Mouse (Mus musculus): ENCODE measurements around the gene Lhfpl3. TPM values are rescaled to one million over a fixed set of nuclear protein-coding genes. Genes with fewer than 3 reads are reported as not detected.
"Not testable (repeated sequence)": the region's sequence is repeated elsewhere in the genome, so short reads cannot be mapped to it uniquely, and the experiment has no call there.

The Lhfpl3 gene
- polyA plus RNA-seq (2016; fragmentation: Nextera tagmentation; extraction: Ambion mirVana): 0.16 and 0.46 TPM in 2 replicates

- H3K27ac ChIP-seq (replicated peaks): peak within 1 kb of the TSS; percentile 72
- under 1% methylated on average over 53 of the region's 53 CpGs for WGBS
Measured at GRCm38 (mm10) chr5:22745885-22746532, at the start of gene Lhfpl3. Gene Lhfpl3, plus strand, starts transcription at chr5:22746059.

GRCm38 (mm10) chr5:22706271-22706670 is 39.6 kb upstream of the Lhfpl3 start:
- not testable (repeated sequence) for H3K4me3 ChIP-seq; H3K9me3 ChIP-seq; H3K36me3 ChIP-seq (replicated peaks); H3K27me3 ChIP-seq (replicated peaks; ENCODE audit: low read depth, poor library complexity, severe bottlenecking); H3K4me1 ChIP-seq; DNase-seq (ENCODE audit: low spot score); H3K27ac ChIP-seq (replicated peaks)
- 84% methylated on average over 4 of the region's 4 CpGs for WGBS

More at GRCm38 (mm10) chr5:22745885-22746532, at the start of gene Lhfpl3:
- Histone ChIP-seq H3K9me3 (no peaks in the 10 kb centered on the region), H3K27me3 (replicated peaks; ENCODE audit: low read depth, poor library complexity, severe bottlenecking) (peaks cover 54% of the 10 kb centered on the region), H3K4me1 (peaks cover 21% of the 10 kb centered on the region), H3K4me3 (peak within 1 kb of the TSS; percentile 73), H3K36me3 (replicated peaks) (no peaks in the 10 kb centered on the region)
- peak; percentile 70 for DNase-seq (ENCODE audit: low spot score)

- H3K4me1 ChIP-seq: peaks cover 21% of the 10 kb centered on the region
- peaks cover 54% of the 10 kb centered on the region for H3K27me3 ChIP-seq (replicated peaks; ENCODE audit: low read depth, poor library complexity, severe bottlenecking)
- H3K36me3 ChIP-seq (replicated peaks): no peaks in the 10 kb centered on the region
- DNase-seq (ENCODE audit: low spot score): no peak
- H3K27ac ChIP-seq (replicated peaks): peak overlapping the region; percentile 72; the same call in 1 of the 2 replicates
- 1% methylated on average over 10 of the region's 10 CpGs for WGBS
- no peaks in the 10 kb centered on the region for H3K9me3 ChIP-seq
- H3K4me3 ChIP-seq: peak overlapping the region; percentile 73
Measured at GRCm38 (mm10) chr5:22745529-22745884, 352 bp upstream of the Lhfpl3 start.

- Histone ChIP-seq H3K4me3 (peak overlapping the region; percentile 73), H3K27ac (replicated peaks) (peak overlapping the region; percentile 72; the same call in 1 of the 2 replicates), H3K27me3 (replicated peaks; ENCODE audit: low read depth, poor library complexity, severe bottlenecking) (peaks cover 54% of the 10 kb centered on the region), H3K9me3 (no peaks in the 10 kb centered on the region), H3K4me1 (peaks cover 21% of the 10 kb centered on the region), H3K36me3 (replicated peaks) (no peaks in the 10 kb centered on the region)
- under 1% methylated on average over 20 of the region's 20 CpGs for WGBS
- peak; percentile 43 for DNase-seq (ENCODE audit: low spot score)
Measured at GRCm38 (mm10) chr5:22746533-22747021, 718 bp downstream of the Lhfpl3 start.

- DNase-seq (ENCODE audit: low spot score): peak; percentile 13
- Histone ChIP-seq H3K4me3 (peak overlapping the region; percentile 73), H3K27me3 (replicated peaks; ENCODE audit: low read depth, poor library complexity, severe bottlenecking) (peaks cover 54% of the 10 kb centered on the region), H3K36me3 (replicated peaks) (no peaks in the 10 kb centered on the region), H3K4me1 (peaks cover 21% of the 10 kb centered on the region), H3K27ac (replicated peaks) (no peak overlapping the region), H3K9me3 (no peaks in the 10 kb centered on the region)
- 3% methylated on average over 7 of the region's 7 CpGs for WGBS
Measured at GRCm38 (mm10) chr5:22747305-22747704, 1.4 kb downstream of the Lhfpl3 start.

- no peaks in the 10 kb centered on the region for H3K9me3 ChIP-seq
Measured at GRCm38 (mm10) chr5:22757261-22757660, 11.4 kb downstream of the Lhfpl3 start.

GRCm38 (mm10) chr5:22770726-22771125 is 24.9 kb downstream of the Lhfpl3 start:
- WGBS: 49% methylated on average over 1 of the region's 1 CpGs
- no peak for DNase-seq (ENCODE audit: low spot score)
- H3K36me3 ChIP-seq (replicated peaks): no peaks in the 10 kb centered on the region

More at GRCm38 (mm10) chr5:22757261-22757660, 11.4 kb downstream of the Lhfpl3 start:
- no peak overlapping the region for H3K27ac ChIP-seq (replicated peaks)
- H3K4me3 ChIP-seq: no peak overlapping the region
- DNase-seq (ENCODE audit: low spot score): no peak
- WGBS: 44% methylated on average over 3 of the region's 3 CpGs
- no peaks in the 10 kb centered on the region for H3K36me3 ChIP-seq (replicated peaks)
- no peaks in the 10 kb centered on the region for H3K27me3 ChIP-seq (replicated peaks; ENCODE audit: low read depth, poor library complexity, severe bottlenecking)
- no peaks in the 10 kb centered on the region for H3K4me1 ChIP-seq

GRCm38 (mm10) chr5:22795361-22795760 is 49.5 kb downstream of the Lhfpl3 start:
- 69% methylated on average over 1 of the region's 1 CpGs for WGBS
- DNase-seq (ENCODE audit: low spot score): no peak
- Histone ChIP-seq H3K27me3 (replicated peaks; ENCODE audit: low read depth, poor library complexity, severe bottlenecking) (no peaks in the 10 kb centered on the region), H3K4me1 (no peaks in the 10 kb centered on the region), H3K27ac (replicated peaks) (no peak overlapping the region), H3K36me3 (replicated peaks) (no peaks in the 10 kb centered on the region), H3K4me3 (no peak overlapping the region), H3K9me3 (no peaks in the 10 kb centered on the region)

More at GRCm38 (mm10) chr5:22770726-22771125, 24.9 kb downstream of the Lhfpl3 start:
- Histone ChIP-seq H3K27me3 (replicated peaks; ENCODE audit: low read depth, poor library complexity, severe bottlenecking) (no peaks in the 10 kb centered on the region), H3K27ac (replicated peaks) (no peak overlapping the region), H3K9me3 (no peaks in the 10 kb centered on the region), H3K4me1 (no peaks in the 10 kb centered on the region), H3K4me3 (no peak overlapping the region)

GRCm38 (mm10) chr5:22813426-22813825 is 67.6 kb downstream of the Lhfpl3 start:
- no peak overlapping the region for H3K4me3 ChIP-seq
- 84% methylated on average over 4 of the region's 4 CpGs for WGBS
- no peaks in the 10 kb centered on the region for H3K27me3 ChIP-seq (replicated peaks; ENCODE audit: low read depth, poor library complexity, severe bottlenecking)
- DNase-seq (ENCODE audit: low spot score): no peak
- H3K27ac ChIP-seq (replicated peaks): no peak overlapping the region
- H3K9me3 ChIP-seq: no peaks in the 10 kb centered on the region
- no peaks in the 10 kb centered on the region for H3K4me1 ChIP-seq
- no peaks in the 10 kb centered on the region for H3K36me3 ChIP-seq (replicated peaks)

GRCm38 (mm10) chr5:22829822-22830450 is 84.1 kb downstream of the Lhfpl3 start:
- no peak overlapping the region for H3K27ac ChIP-seq (replicated peaks)
- DNase-seq (ENCODE audit: low spot score): no peak
- no peaks in the 10 kb centered on the region for H3K9me3 ChIP-seq
- no peaks in the 10 kb centered on the region for H3K36me3 ChIP-seq (replicated peaks)
- 85% methylated on average over 3 of the region's 3 CpGs for WGBS
- no peaks in the 10 kb centered on the region for H3K27me3 ChIP-seq (replicated peaks; ENCODE audit: low read depth, poor library complexity, severe bottlenecking)
- H3K4me3 ChIP-seq: no peak overlapping the region
- no peaks in the 10 kb centered on the region for H3K4me1 ChIP-seq

- WGBS: 49% methylated on average over 14 of the region's 14 CpGs
Measured at GRCm38 (mm10) chr5:22851572-22851971, 105.7 kb downstream of the Lhfpl3 start.

GRCm38 (mm10) chr5:22853503-22853902 is 107.6 kb downstream of the Lhfpl3 start:
- H3K36me3 ChIP-seq (replicated peaks): no peaks in the 10 kb centered on the region
- H3K4me1 ChIP-seq: no peaks in the 10 kb centered on the region
- H3K9me3 ChIP-seq: no peaks in the 10 kb centered on the region
- no peaks in the 10 kb centered on the region for H3K27me3 ChIP-seq (replicated peaks; ENCODE audit: low read depth, poor library complexity, severe bottlenecking)
- no peak overlapping the region for H3K4me3 ChIP-seq
- 84% methylated on average over 2 of the region's 2 CpGs for WGBS
- H3K27ac ChIP-seq (replicated peaks): no peak overlapping the region
- no peak for DNase-seq (ENCODE audit: low spot score)

More at GRCm38 (mm10) chr5:22851572-22851971, 105.7 kb downstream of the Lhfpl3 start:
- Histone ChIP-seq H3K4me3 (no peak overlapping the region), H3K9me3 (no peaks in the 10 kb centered on the region), H3K36me3 (replicated peaks) (no peaks in the 10 kb centered on the region), H3K27me3 (replicated peaks; ENCODE audit: low read depth, poor library complexity, severe bottlenecking) (no peaks in the 10 kb centered on the region), H3K4me1 (no peaks in the 10 kb centered on the region), H3K27ac (replicated peaks) (no peak overlapping the region)
- DNase-seq (ENCODE audit: low spot score): peak; percentile 15

- H3K4me3 ChIP-seq: no peak overlapping the region
- no peaks in the 10 kb centered on the region for H3K36me3 ChIP-seq (replicated peaks)
- H3K4me1 ChIP-seq: no peaks in the 10 kb centered on the region
- H3K27ac ChIP-seq (replicated peaks): no peak overlapping the region
- 78% methylated on average over 4 of the region's 4 CpGs for WGBS
- no peaks in the 10 kb centered on the region for H3K27me3 ChIP-seq (replicated peaks; ENCODE audit: low read depth, poor library complexity, severe bottlenecking)
- no peaks in the 10 kb centered on the region for H3K9me3 ChIP-seq
- no peak for DNase-seq (ENCODE audit: low spot score)
Measured at GRCm38 (mm10) chr5:22856480-22856879, 110.6 kb downstream of the Lhfpl3 start.

Data from embryonic facial prominence, embryonic 10.5 days (tissue).